Mouse (Mus musculus) heart, embryonic 10.5 days (tissue): Measurements from ENCODE around the gene Stambpl1. TPM values are rescaled to one million over a fixed set of nuclear protein-coding genes. Genes with fewer than 3 reads are reported as not detected.

ENCODE experiments used
- DNase-seq: peaks from one replicate; pipeline ENCODE4 v3.0.0-alpha.2; 2017; ENCODE audit warnings: low spot score
- H3K27ac ChIP-seq: fragments of 300-500 bp; sonication (generic); 2 replicates; pipeline ENCODE4 v1.5.1; 2016; ENCODE audit warnings: mild to moderate bottlenecking
- H3K27me3 ChIP-seq: fragments of 300-500 bp; sonication (generic); 2 replicates; pipeline ENCODE4 v1.6.1; 2016; ENCODE audit warnings: mild to moderate bottlenecking; ENCODE audit not compliant: poor library complexity, insufficient read depth, severe bottlenecking
- H3K36me3 ChIP-seq: fragments of 300-500 bp; sonication (generic); 2 replicates; pipeline ENCODE4 v1.6.1; 2016; ENCODE audit warnings: mild to moderate bottlenecking, moderate library complexity
- H3K4me1 ChIP-seq: fragments of 300-500 bp; sonication (generic); 2 replicates; pipeline ENCODE4 v1.6.1; 2016; ENCODE audit warnings: mild to moderate bottlenecking
- H3K4me3 ChIP-seq: fragments of 300-500 bp; sonication (generic); 2 replicates; pipeline ENCODE4 v1.5.1; 2016; ENCODE audit warnings: mild to moderate bottlenecking, moderate library complexity
- H3K9me3 ChIP-seq: fragments of 300-500 bp; sonication (generic); 2 replicates; pipeline ENCODE4 v1.6.1; 2016; ENCODE audit warnings: mild to moderate bottlenecking, moderate library complexity
- WGBS: fragments of 180-500 bp; shearing (Covaris S2); methylation state at CpG from one replicate; pipeline ENCODE4 v1.1.7; 2016; 5-methylcytosine and 5-hydroxymethylcytosine counted together
- polyA plus RNA-seq: library from polyadenylated mRNA; unstranded; fragments of >200 nt; fragmentation: Nextera tagmentation; extraction: Ambion mirVana; gene quantifications from 2 replicates; pipeline ENCODE4 v1.2.1, GENCODE M21; 2016

Gene Stambpl1
- 3.9 and 6.3 TPM in 2 replicates for polyA plus RNA-seq

- H3K27ac ChIP-seq, result peak within 1 kb of the TSS; percentile 87
- H3K4me3 ChIP-seq, result peak within 1 kb of the TSS; percentile 82
- peaks cover 4% of the 10 kb centered on the region; the same call in 1 of the 2 replicates for H3K27me3 ChIP-seq
- under 1% methylated on average over 62 of the region's 62 CpGs for WGBS
- H3K9me3 ChIP-seq, result no peaks in the 10 kb centered on the region
- H3K4me1 ChIP-seq, result peaks cover 5% of the 10 kb centered on the region; the same call in 1 of the 2 replicates
- DNase-seq, result peak; percentile 84
- H3K36me3 ChIP-seq, result no peaks in the 10 kb centered on the region
Observed at GRCm38 (mm10) chr19:34192008-34192963, at the start of gene Stambpl1. TSS of gene Stambpl1 (plus strand) at chr19:34192229.

GRCm38 (mm10) chr19:34148421-34148820 is 43.6 kb upstream of the Stambpl1 start:
- H3K4me3 ChIP-seq, result no peak overlapping the region
- no peak for DNase-seq
- 67% methylated on average over 4 of the region's 4 CpGs for WGBS
- no peaks in the 10 kb centered on the region for H3K9me3 ChIP-seq
- H3K27me3 ChIP-seq, result no peaks in the 10 kb centered on the region
- H3K4me1 ChIP-seq, result no peaks in the 10 kb centered on the region
- no peak overlapping the region for H3K27ac ChIP-seq
- H3K36me3 ChIP-seq, result no peaks in the 10 kb centered on the region

- no peak for DNase-seq
- Histone ChIP-seq H3K4me3 (no peak overlapping the region), H3K9me3 (no peaks in the 10 kb centered on the region), H3K4me1 (no peaks in the 10 kb centered on the region), H3K36me3 (no peaks in the 10 kb centered on the region), H3K27me3 (no peaks in the 10 kb centered on the region), H3K27ac (no peak overlapping the region)
- 83% methylated on average over 1 of the region's 1 CpGs for WGBS
Observed at GRCm38 (mm10) chr19:34151909-34152308, 40.1 kb upstream of the Stambpl1 start.

- no peaks in the 10 kb centered on the region for H3K36me3 ChIP-seq
- no peak overlapping the region for H3K4me3 ChIP-seq
- H3K27me3 ChIP-seq, result no peaks in the 10 kb centered on the region
- H3K4me1 ChIP-seq, result no peaks in the 10 kb centered on the region
- WGBS, result 83% methylated on average over 6 of the region's 6 CpGs
- H3K9me3 ChIP-seq, result no peaks in the 10 kb centered on the region
- DNase-seq, result no peak
- H3K27ac ChIP-seq, result no peak overlapping the region
Observed at GRCm38 (mm10) chr19:34153263-34154144, 38.5 kb upstream of the Stambpl1 start.

- no peaks in the 10 kb centered on the region for H3K36me3 ChIP-seq
- H3K4me3 ChIP-seq, result no peak overlapping the region
- no peaks in the 10 kb centered on the region for H3K9me3 ChIP-seq
- no peaks in the 10 kb centered on the region for H3K27me3 ChIP-seq
- no peaks in the 10 kb centered on the region for H3K4me1 ChIP-seq
- H3K27ac ChIP-seq, result no peak overlapping the region
- WGBS, result 86% methylated on average over 5 of the region's 5 CpGs
- DNase-seq, result no peak
Observed at GRCm38 (mm10) chr19:34162693-34163092, 29.3 kb upstream of the Stambpl1 start.

- Histone ChIP-seq H3K36me3 (no peaks in the 10 kb centered on the region), H3K9me3 (no peaks in the 10 kb centered on the region), H3K27ac (no peak within 1 kb of the TSS), H3K4me3 (no peak within 1 kb of the TSS), H3K27me3 (no peaks in the 10 kb centered on the region), H3K4me1 (no peaks in the 10 kb centered on the region)
- no peak for DNase-seq
- WGBS, result 76% methylated on average over 5 of the region's 5 CpGs
Observed at GRCm38 (mm10) chr19:34165891-34166290, 26.1 kb upstream of the Stambpl1 start, which contains the start of gene Ankrd22. TSS of gene Ankrd22 (minus strand) at chr19:34166053.

- Histone ChIP-seq H3K9me3 (no peaks in the 10 kb centered on the region), H3K27me3 (no peaks in the 10 kb centered on the region), H3K4me1 (no peaks in the 10 kb centered on the region), H3K27ac (no peak overlapping the region), H3K4me3 (no peak overlapping the region), H3K36me3 (no peaks in the 10 kb centered on the region)
- no peak for DNase-seq
- whole genome bisulfite sequencing, result 80% methylated on average over 4 of the region's 4 CpGs
Observed at GRCm38 (mm10) chr19:34166386-34166785, 25.6 kb upstream of the Stambpl1 start.

- Histone ChIP-seq H3K9me3 (no peaks in the 10 kb centered on the region), H3K27me3 (no peaks in the 10 kb centered on the region), H3K4me1 (no peaks in the 10 kb centered on the region), H3K36me3 (no peaks in the 10 kb centered on the region), H3K4me3 (no peak overlapping the region), H3K27ac (no peak overlapping the region)
- 62% methylated on average over 7 of the region's 7 CpGs for WGBS
- no peak for DNase-seq
Observed at GRCm38 (mm10) chr19:34167896-34168661, 23.9 kb upstream of the Stambpl1 start.

GRCm38 (mm10) chr19:34169121-34169520 is 22.9 kb upstream of the Stambpl1 start:
- DNase-seq, result no peak
- Histone ChIP-seq H3K36me3 (no peaks in the 10 kb centered on the region), H3K9me3 (no peaks in the 10 kb centered on the region), H3K4me1 (peaks cover 2% of the 10 kb centered on the region; the same call in 1 of the 2 replicates), H3K4me3 (no peak overlapping the region), H3K27me3 (no peaks in the 10 kb centered on the region), H3K27ac (no peak overlapping the region)

- Histone ChIP-seq H3K4me3 (no peak overlapping the region), H3K36me3 (no peaks in the 10 kb centered on the region), H3K9me3 (no peaks in the 10 kb centered on the region), H3K27ac (no peak overlapping the region), H3K27me3 (no peaks in the 10 kb centered on the region), H3K4me1 (peaks cover 4% of the 10 kb centered on the region; the same call in 1 of the 2 replicates)
- 54% methylated on average over 3 of the region's 3 CpGs for WGBS
- no peak for DNase-seq
Observed at GRCm38 (mm10) chr19:34171167-34171566, 20.9 kb upstream of the Stambpl1 start.

- Histone ChIP-seq H3K4me3 (no peak overlapping the region), H3K9me3 (no peaks in the 10 kb centered on the region), H3K27ac (no peak overlapping the region), H3K4me1 (peaks cover 4% of the 10 kb centered on the region; the same call in 1 of the 2 replicates), H3K27me3 (no peaks in the 10 kb centered on the region), H3K36me3 (no peaks in the 10 kb centered on the region)
- DNase-seq, result no peak
- WGBS, result 50% methylated on average over 3 of the region's 3 CpGs
Observed at GRCm38 (mm10) chr19:34174004-34174403, 18.0 kb upstream of the Stambpl1 start.

GRCm38 (mm10) chr19:34179136-34179535 is 12.9 kb upstream of the Stambpl1 start:
- 83% methylated on average over 4 of the region's 4 CpGs for WGBS
- no peaks in the 10 kb centered on the region for H3K27me3 ChIP-seq
- peaks cover 2% of the 10 kb centered on the region; the same call in 1 of the 2 replicates for H3K4me1 ChIP-seq
- no peak for DNase-seq
- H3K27ac ChIP-seq, result no peak overlapping the region
- no peaks in the 10 kb centered on the region for H3K9me3 ChIP-seq
- no peaks in the 10 kb centered on the region for H3K36me3 ChIP-seq
- no peak overlapping the region for H3K4me3 ChIP-seq
